Mouse (Mus musculus) embryonic fibroblast, embryonic 13.5 days (primary cell): ENCODE measurements around the gene Cdc45.

ENCODE experiments used
- CTCF ChIP-seq: IDR thresholded peaks from 2 replicates; pipeline ENCODE4 v1.5.1; 2011; ENCODE audit warnings: mild to moderate bottlenecking, control low read depth, low read length, moderate library complexity, borderline replicate concordance; ENCODE audit not compliant: insufficient read depth
- POLR2A ChIP-seq: IDR thresholded peaks from 2 replicates; pipeline ENCODE4 v1.6.1; 2011; ENCODE audit warnings: low read depth, mild to moderate bottlenecking, control low read depth, low read length, moderate library complexity

DNA sequence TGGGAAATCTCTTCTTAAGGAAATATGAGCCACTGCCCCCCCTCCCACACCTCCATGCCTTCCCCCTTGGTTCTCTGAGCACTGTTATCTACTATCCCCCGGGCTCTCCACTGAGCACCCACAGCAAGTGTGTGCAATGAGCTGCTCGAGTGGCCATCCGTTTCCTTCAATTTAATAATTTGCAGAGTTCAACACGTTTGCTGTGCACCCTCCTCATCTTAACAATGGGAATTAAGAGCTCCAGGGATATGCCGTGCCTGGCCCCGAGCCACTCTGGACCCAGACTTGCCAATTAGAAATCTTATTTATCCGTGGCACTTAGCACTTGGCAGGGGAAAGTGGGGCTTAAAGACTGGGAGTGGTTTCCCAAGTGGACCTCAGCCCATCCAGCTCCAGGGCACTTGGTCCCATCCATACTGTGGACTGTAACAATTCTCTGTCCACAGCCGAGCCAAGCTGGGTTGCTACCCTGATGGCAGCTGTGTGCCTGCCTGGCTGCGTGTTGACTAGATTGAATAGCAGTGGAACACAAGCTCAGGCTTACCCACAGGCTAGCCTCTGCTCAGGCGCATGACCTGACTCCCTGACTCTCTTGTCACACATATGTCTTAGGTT is 59.8 kb downstream of the Cdc45 start:
- TF ChIP-seq CTCF, result no peak
- TF ChIP-seq POLR2A, result no peak
